Mouse (Mus musculus) testis, adult 2 months (tissue): Measurements from ENCODE around the gene Ssbp3. TPM values are rescaled to one million over a fixed set of nuclear protein-coding genes. Genes with fewer than 3 reads are reported as not detected.
A peak's percentile ranks its signal among the peaks of the same experiment; 100 is the strongest.

Experiments used
- H3K27ac ChIP-seq: fragments of 200-500 bp; 2 replicates; pipeline ENCODE4 v1.5.1; 2012; ENCODE audit warnings: low read depth, low read length; ENCODE audit not compliant: control insufficient read depth, insufficient read depth
- H3K27me3 ChIP-seq: fragments of 200-500 bp; 2 replicates; pipeline ENCODE4 v1.6.1; 2012; ENCODE audit warnings: mild to moderate bottlenecking, low read length, moderate library complexity; ENCODE audit not compliant: control insufficient read depth, insufficient read depth
- H3K36me3 ChIP-seq: fragments of 200-500 bp; 2 replicates; pipeline ENCODE4 v1.6.1; 2012; ENCODE audit warnings: mild to moderate bottlenecking, low read length; ENCODE audit not compliant: control insufficient read depth, insufficient read depth
- H3K4me1 ChIP-seq: fragments of 200-500 bp; 2 replicates; pipeline ENCODE4 v1.6.1; 2012; ENCODE audit warnings: low read length; ENCODE audit not compliant: control insufficient read depth, insufficient read depth
- H3K4me3 ChIP-seq: fragments of 200-500 bp; 2 replicates; pipeline ENCODE4 v1.5.1; 2012; ENCODE audit warnings: low read depth, mild to moderate bottlenecking, low read length, moderate library complexity, mixed read lengths; ENCODE audit not compliant: control insufficient read depth
- CTCF ChIP-seq: fragments of 200-500 bp; IDR thresholded peaks from 2 replicates; pipeline ENCODE4 v1.5.1; 2012; ENCODE audit warnings: low read depth, mild to moderate bottlenecking, inconsistent platforms, low read length, moderate library complexity; ENCODE audit not compliant: control insufficient read depth, insufficient read depth, insufficient replicate concordance
- POLR2A ChIP-seq: fragments of 200-500 bp; IDR thresholded peaks from 2 replicates; pipeline ENCODE4 v1.6.1; 2012; ENCODE audit warnings: low read depth, mild to moderate bottlenecking, inconsistent platforms, low read length, moderate library complexity; ENCODE audit not compliant: control insufficient read depth
- polyA plus RNA-seq: library from polyadenylated mRNA; depleted of rRNA; stranded (reverse); fragments of >200 nt; gene quantifications from 2 replicates; pipeline ENCODE4 v1.2.3, GENCODE M21; 2012

Ssbp3 gene
- polyA plus RNA-seq, 1 experiment = 38.3 TPM

DNA sequence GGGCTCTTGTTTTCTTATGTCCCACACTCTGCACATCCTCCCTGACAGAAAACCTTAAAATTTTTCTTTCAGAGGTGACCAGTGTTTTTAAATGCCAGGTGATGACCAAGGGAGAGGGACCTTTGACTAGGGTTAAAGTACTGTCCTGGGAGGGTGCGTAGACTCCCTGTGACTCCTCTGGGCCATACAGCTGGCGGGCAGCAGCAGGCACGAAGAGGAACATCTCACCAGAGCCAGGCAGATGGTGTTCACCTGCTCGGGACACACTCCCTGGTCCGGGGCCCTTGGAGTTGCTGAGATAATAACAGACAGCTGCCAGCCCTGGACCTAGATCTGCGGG lies 78.4 kb downstream of the Ssbp3 start:
- H3K27ac ChIP-seq = no peak overlapping the region
- TF ChIP-seq CTCF (no peak), POLR2A (no peak)
- no peaks in the 10 kb centered on the region; the same call in 1 of the 2 replicates for H3K4me1 ChIP-seq
- H3K27me3 ChIP-seq = no peaks in the 10 kb centered on the region
- H3K4me3 ChIP-seq = no peak overlapping the region
- H3K36me3 ChIP-seq = no peaks in the 10 kb centered on the region

DNA sequence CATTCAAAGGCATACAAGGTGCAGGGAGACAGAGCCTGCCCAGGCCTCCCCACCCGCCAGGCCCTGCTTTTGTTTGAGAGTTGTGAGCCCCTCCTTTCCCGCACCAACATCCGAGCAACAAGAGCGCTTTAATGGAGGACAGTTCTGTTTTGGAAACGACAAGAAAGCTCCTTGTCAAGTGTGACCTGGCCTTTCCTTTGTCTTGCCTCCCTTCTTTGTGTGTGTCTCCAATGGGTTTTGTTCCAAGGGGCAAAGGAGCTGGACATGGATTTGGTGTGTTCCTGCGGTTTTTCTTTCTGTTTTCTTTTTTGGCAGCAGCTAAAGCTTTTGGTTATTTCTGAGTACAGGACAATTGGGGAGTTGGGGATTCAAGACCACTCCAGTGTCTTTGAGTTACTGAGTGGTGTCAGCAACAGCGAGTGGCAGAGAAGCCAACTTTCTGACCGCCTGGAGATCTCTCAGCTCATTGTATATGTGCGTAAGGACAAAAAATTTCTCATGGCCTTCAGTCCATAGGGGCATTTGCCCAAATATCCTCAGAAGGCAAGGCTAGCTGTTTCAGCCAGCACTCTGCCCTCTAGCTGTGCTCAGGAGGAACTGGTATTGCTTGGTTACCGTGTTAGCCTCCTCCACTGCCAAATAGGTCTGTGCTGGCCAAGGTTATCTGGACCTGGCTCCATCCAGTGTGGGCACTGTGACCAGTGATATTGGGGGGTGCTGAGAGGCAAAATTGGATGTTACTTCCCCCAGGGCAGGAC lies 78.9 kb downstream of the Ssbp3 start:
- no peak overlapping the region for H3K4me3 ChIP-seq
- no peaks in the 10 kb centered on the region for H3K27me3 ChIP-seq
- no peaks in the 10 kb centered on the region for H3K36me3 ChIP-seq
- H3K27ac ChIP-seq = no peak overlapping the region
- TF ChIP-seq POLR2A (no peak), CTCF (peak; percentile 43; the same call in 1 of the 2 replicates)
- H3K4me1 ChIP-seq = no peaks in the 10 kb centered on the region; the same call in 1 of the 2 replicates

DNA sequence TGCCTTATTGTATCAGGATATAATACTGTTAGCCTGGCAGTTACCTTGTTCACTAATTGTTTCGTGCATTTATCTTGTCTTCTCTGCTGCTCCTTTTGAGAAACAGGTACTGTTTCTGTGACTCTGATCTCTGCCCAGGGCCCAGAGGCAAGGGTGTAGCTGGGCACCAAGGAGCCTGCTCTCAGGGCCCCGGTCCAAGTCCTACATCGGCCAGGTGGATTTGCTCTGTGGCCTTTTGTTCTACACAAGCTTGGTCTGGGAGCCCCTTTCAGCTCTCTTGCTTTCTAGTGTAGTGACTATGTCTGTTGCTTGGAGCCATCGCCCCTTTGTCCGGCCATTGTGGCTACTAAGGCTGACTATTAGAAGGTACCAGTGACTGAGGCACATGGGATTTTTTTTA lies 82.6 kb downstream of the Ssbp3 start:
- no peak overlapping the region for H3K27ac ChIP-seq
- TF ChIP-seq CTCF (no peak), POLR2A (no peak)
- no peaks in the 10 kb centered on the region for H3K27me3 ChIP-seq
- no peaks in the 10 kb centered on the region; the same call in 1 of the 2 replicates for H3K4me1 ChIP-seq
- no peaks in the 10 kb centered on the region for H3K36me3 ChIP-seq
- no peak overlapping the region for H3K4me3 ChIP-seq

DNA sequence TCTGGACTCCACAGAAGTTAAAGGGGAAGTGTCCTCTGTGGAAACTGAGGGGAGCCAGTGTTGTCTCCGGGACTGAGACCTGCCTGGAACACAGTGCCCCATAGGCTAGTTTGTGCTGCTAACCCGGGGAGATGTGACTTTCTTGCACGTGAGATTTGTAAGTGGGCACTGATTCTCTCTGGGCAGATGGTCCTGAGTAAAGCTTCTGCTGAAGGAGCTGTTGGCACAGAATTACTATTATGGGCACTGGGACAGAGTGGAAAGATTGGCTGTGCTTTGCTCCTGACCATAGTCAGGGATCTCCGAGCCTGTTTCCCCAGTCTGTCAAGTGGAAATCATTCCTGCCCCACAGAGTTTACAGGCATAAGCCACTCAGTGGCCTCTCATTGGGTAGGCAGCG lies 83.8 kb downstream of the Ssbp3 start:
- Histone ChIP-seq H3K27me3 (no peaks in the 10 kb centered on the region), H3K27ac (no peak overlapping the region), H3K36me3 (no peaks in the 10 kb centered on the region), H3K4me1 (no peaks in the 10 kb centered on the region; the same call in 1 of the 2 replicates), H3K4me3 (no peak overlapping the region)
- TF ChIP-seq CTCF (no peak), POLR2A (no peak)

DNA sequence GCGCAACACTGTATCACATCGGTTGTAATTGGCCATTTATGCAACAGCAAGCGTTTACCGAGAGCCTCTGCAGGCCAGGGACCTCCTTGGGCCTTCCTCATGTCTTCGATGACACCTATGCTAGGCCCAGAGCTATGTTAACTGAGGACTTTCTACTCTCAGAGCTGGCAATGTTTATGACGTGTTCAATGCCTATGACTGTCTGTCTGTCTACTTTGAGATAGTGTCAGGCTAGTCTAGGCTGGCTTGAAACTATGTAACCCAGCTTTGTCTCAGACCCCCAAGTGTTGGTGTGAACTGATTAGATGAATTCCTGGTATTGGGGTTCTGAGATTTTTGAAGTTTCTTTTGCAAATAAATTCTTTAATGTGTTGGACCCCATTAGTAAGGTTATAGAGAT lies 84.6 kb downstream of the Ssbp3 start:
- Histone ChIP-seq H3K4me1 (no peaks in the 10 kb centered on the region; the same call in 1 of the 2 replicates), H3K27ac (no peak overlapping the region), H3K4me3 (no peak overlapping the region), H3K36me3 (no peaks in the 10 kb centered on the region), H3K27me3 (no peaks in the 10 kb centered on the region)
- TF ChIP-seq CTCF (no peak), POLR2A (no peak)

DNA sequence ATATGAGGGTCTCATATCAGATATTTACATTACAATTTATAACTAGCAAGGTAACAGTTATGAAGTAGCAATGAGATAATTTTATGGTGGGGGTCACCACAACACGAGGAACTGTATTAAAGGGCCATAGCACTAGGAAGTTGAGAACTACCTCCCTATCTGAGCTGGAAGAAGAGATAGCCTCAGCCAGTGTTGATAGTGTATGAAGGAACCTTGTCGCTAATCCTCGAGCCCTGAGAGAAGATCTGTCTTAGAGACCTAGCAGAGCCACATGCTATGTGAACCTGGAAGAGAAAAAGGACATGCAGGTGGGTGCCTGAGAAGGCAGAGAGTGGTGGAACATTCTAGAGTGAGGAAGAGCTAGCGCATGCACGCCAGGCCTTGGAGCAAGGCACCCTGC lies 85.0 kb downstream of the Ssbp3 start:
- Histone ChIP-seq H3K27ac (no peak overlapping the region), H3K4me3 (no peak overlapping the region), H3K4me1 (no peaks in the 10 kb centered on the region; the same call in 1 of the 2 replicates), H3K27me3 (no peaks in the 10 kb centered on the region), H3K36me3 (no peaks in the 10 kb centered on the region)
- TF ChIP-seq CTCF = no peak
- no peak for TF ChIP-seq POLR2A

DNA sequence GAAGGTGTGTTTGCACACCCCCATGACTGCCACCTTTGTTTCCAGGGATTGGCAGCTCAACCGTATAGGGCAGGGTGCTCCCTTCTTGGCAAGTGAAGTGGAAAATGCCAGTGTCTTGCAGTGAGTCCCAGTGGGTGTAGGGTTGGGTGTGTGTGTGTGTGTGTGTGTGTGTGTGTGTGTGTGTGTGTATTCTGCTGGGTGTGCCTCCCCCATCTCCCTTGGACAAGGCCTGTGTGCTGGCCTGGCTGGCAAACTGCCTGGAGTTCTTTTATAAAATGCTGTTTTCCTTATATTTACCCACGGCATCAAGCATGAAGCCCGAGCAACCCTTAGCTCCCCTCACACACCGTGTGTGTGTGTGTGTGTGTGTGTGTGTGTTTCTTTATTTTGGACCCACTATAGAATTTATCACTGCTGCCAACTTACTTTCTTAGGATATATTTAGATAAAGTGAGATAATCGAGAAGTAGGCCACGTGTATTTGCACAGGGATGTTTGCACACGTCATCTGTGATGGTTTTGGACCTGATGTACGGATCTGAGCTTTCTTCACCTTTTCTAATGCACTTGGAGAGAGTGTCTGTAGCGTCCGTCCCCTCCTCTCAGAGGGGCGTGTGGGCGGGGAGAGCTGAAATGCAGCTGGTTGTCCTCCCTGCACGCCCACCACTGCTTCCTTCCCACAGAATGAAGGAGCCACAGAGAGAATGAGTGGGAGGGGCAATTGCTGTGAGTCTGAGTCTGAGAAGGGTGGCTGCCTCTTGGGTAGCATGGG lies 86.0 kb downstream of the Ssbp3 start:
- no peaks in the 10 kb centered on the region; the same call in 1 of the 2 replicates for H3K4me1 ChIP-seq
- no peaks in the 10 kb centered on the region for H3K36me3 ChIP-seq
- no peak overlapping the region for H3K27ac ChIP-seq
- H3K4me3 ChIP-seq = no peak overlapping the region
- TF ChIP-seq POLR2A (no peak), CTCF (no peak)
- no peaks in the 10 kb centered on the region for H3K27me3 ChIP-seq
